Mouse (Mus musculus): ENCODE measurements at regions not wholly inside any gene's neighbourhood (a gene's known extent, or its start where the extent isn't known, plus 50 kb on each side); places are given as distances from the start of the nearest gene placed in this dataset.

DNA sequence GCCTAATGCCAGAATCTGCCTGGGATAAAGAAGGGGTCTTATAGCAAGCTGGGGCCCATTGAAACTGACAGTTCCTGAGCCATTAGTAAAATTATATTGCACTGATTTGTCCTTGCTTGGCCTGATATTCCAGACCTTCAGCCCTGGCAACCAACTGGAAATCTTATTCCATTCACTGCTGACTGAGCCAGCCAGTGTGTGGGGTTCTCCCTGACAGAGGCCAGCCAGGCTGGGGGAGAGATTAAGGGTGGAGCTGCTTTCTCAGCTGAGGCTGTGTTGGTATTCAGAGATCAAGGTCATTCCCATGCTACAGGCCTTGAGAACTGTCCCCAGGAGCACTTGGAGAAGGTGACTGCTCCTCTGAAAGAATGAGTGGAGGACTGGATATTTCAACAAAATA is 226.9 kb downstream of the Ar start:
- ATAC-seq (replicated peaks in 1 of 2; ENCODE audit: insufficient read depth in 1 of 2, low FRiP score in 2 of 2, low TSS enrichment in 1 of 2, low read depth in 1 of 2, poor library complexity in 2 of 2, severe bottlenecking in 2 of 2) = no peak

- ATAC-seq (replicated peaks in 1 of 2; ENCODE audit: insufficient read depth in 1 of 2, low FRiP score in 2 of 2, low TSS enrichment in 1 of 2, low read depth in 1 of 2, poor library complexity in 2 of 2, severe bottlenecking in 2 of 2) = peak; percentile 69 to 71
These were observed 231.8 kb downstream of the Ar start for GRCm38 (mm10) chrX:98380247-98380905.

GRCm38 (mm10) chrX:98384017-98384416 is 235.4 kb downstream of the Ar start:
- ATAC-seq (replicated peaks in 1 of 2; ENCODE audit: insufficient read depth in 1 of 2, low FRiP score in 2 of 2, low TSS enrichment in 1 of 2, low read depth in 1 of 2, poor library complexity in 2 of 2, severe bottlenecking in 2 of 2) = no peak

DNA sequence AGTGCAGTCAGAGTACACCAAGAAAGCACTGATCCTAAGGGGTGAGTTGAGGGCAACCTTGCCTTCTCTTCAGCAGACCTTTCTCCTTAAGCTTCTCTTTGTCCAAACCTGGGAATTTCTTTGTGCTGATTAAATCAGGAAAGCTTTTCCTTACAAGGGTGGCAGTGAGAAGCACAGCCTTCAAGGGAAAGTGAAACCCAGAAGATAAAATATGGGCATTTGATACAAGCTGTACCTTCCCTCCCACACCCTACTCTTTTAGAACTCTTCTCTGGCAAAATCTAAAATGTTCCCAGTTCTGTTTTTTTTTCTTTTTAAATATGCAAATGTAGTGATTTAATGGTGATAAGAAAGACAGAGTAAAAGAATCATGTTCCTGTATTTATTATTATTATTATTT is 243.8 kb downstream of the Ar start:
- no peak for ATAC-seq (replicated peaks in 1 of 2; ENCODE audit: insufficient read depth in 1 of 2, low FRiP score in 2 of 2, low TSS enrichment in 1 of 2, low read depth in 1 of 2, poor library complexity in 2 of 2, severe bottlenecking in 2 of 2)

DNA sequence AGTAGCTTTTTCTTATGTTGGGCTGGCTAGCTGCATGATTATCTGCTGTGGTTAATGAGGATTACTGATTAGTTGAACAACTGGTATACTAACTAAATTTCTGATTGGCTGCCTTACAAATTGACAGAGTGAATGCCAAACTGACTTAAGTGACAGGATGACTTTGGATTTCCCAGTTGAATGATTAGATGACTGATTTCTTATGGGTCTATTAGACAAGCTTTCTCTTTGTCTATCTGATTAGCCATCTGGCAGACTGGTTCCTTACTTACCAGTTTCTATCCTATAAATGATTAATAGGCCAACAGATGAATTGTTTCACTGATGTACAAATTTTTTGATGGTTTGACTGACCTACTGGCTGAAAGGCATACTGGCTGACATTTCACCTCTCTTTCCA is 260.5 kb downstream of the Ar start:
- ATAC-seq (replicated peaks in 1 of 2; ENCODE audit: insufficient read depth in 1 of 2, low FRiP score in 2 of 2, low TSS enrichment in 1 of 2, low read depth in 1 of 2, poor library complexity in 2 of 2, severe bottlenecking in 2 of 2) = no peak

- no peak for ATAC-seq (replicated peaks in 1 of 2; ENCODE audit: insufficient read depth in 1 of 2, low FRiP score in 2 of 2, low TSS enrichment in 1 of 2, low read depth in 1 of 2, poor library complexity in 2 of 2, severe bottlenecking in 2 of 2)
These were observed 270.9 kb downstream of the Ar start for GRCm38 (mm10) chrX:98419437-98419836.

- ATAC-seq (replicated peaks in 1 of 2; ENCODE audit: insufficient read depth in 1 of 2, low FRiP score in 2 of 2, low TSS enrichment in 1 of 2, low read depth in 1 of 2, poor library complexity in 2 of 2, severe bottlenecking in 2 of 2) = no peak
These were observed 303.5 kb downstream of the Ar start for GRCm38 (mm10) chrX:98452026-98452425.

DNA sequence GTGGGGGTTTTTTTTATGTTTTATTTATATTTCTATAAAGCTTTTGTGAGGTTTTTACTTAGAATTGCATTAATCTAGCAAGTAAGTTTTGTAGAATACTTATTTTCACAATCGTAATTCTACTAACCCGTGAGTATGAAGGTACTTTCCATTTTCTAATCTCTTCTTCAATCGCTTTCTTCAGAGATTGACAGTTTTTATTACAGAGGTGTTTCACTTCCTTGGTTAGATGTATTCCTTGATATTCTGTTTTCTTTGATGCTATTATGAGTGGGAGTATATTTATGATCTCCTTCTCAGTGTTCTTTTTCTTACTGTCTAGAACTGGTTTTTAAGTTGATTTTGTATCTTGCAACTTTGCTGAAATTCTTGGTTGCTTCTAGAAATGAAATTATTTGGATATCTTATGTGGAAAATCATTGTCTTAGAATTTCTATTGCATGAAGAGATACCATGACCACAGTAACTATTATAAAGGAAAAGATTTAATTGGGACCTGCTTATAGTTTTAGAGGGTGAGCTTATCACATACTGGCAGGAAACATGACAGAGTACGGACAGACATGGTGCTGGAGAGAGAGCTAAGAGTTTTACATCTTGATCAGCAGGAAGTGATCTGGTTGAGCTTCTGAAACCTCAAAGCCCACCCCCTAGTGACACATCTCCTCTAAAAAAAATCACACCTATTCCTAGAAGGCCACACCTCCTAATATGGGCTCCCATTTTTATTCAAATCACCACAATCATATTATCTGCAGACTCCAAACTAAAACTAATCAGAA is 328.1 kb downstream of the Ar start:
- ATAC-seq (replicated peaks in 1 of 2; ENCODE audit: insufficient read depth in 1 of 2, low FRiP score in 2 of 2, low TSS enrichment in 1 of 2, low read depth in 1 of 2, poor library complexity in 2 of 2, severe bottlenecking in 2 of 2) = no peak

All from hematopoietic stem cell, adult 5-6 weeks (primary cell).